Mouse (Mus musculus): ENCODE data around the gene Olfr424. TPM values are rescaled to one million over a fixed set of nuclear protein-coding genes. Genes with fewer than 3 reads are reported as not detected.

Olfr424 gene
- not detected for polyA plus RNA-seq (2017; shearing (Covaris generic))

- ATAC-seq = no peak
These were observed at the start of gene Olfr424 for GRCm38 (mm10) chr1:174131217-174131616. Gene Olfr424, plus strand, starts transcription at chr1:174131517.

GRCm38 (mm10) chr1:174084031-174084430 lies 47.3 kb upstream of the Olfr424 start, which contains the start of gene Olfr429:
Gene Olfr429, plus strand, starts transcription at chr1:174084331.
- ATAC-seq = no peak

- no peak for ATAC-seq
These were observed 34.7 kb upstream of the Olfr424 start, which contains the start of gene Olfr427 for GRCm38 (mm10) chr1:174096591-174096990. Gene Olfr427, plus strand, starts transcription at chr1:174096891.

GRCm38 (mm10) chr1:174103735-174104134 lies 27.6 kb upstream of the Olfr424 start:
- ATAC-seq = no peak

GRCm38 (mm10) chr1:174121062-174121461 lies 10.3 kb upstream of the Olfr424 start, which contains the start of gene Olfr231:
Gene Olfr231, minus strand, starts transcription at chr1:174121162.
- ATAC-seq = no peak

GRCm38 (mm10) chr1:174131999-174132398 lies 682 bp downstream of the Olfr424 start:
- ATAC-seq = no peak

GRCm38 (mm10) chr1:174141384-174141783 lies 10.1 kb downstream of the Olfr424 start:
- no peak for ATAC-seq

GRCm38 (mm10) chr1:174146696-174147095 lies 15.4 kb downstream of the Olfr424 start:
- no peak for ATAC-seq

GRCm38 (mm10) chr1:174149289-174149688 lies 18.0 kb downstream of the Olfr424 start:
- ATAC-seq = no peak

- no peak for ATAC-seq
These were observed 24.0 kb downstream of the Olfr424 start, which contains the start of gene Olfr420 for GRCm38 (mm10) chr1:174155333-174155732. Gene Olfr420, plus strand, starts transcription at chr1:174155633.

- no peak for ATAC-seq
These were observed 26.3 kb downstream of the Olfr424 start for GRCm38 (mm10) chr1:174157622-174158021.

- no peak for ATAC-seq
These were observed 27.2 kb downstream of the Olfr424 start for GRCm38 (mm10) chr1:174158512-174158911.

- ATAC-seq = no peak
These were observed 27.8 kb downstream of the Olfr424 start for GRCm38 (mm10) chr1:174159095-174159494.

- no peak for ATAC-seq
These were observed 37.7 kb downstream of the Olfr424 start for GRCm38 (mm10) chr1:174169024-174169423.

GRCm38 (mm10) chr1:174170706-174171501 lies 39.6 kb downstream of the Olfr424 start:
- no peak for ATAC-seq

- no peak for ATAC-seq
These were observed 40.2 kb downstream of the Olfr424 start for GRCm38 (mm10) chr1:174171537-174171936.

- no peak for ATAC-seq
These were observed 41.3 kb downstream of the Olfr424 start, which contains the start of gene Spta1 for GRCm38 (mm10) chr1:174172605-174173004. Gene Spta1, plus strand, starts transcription at chr1:174172776.

Other genes with a start within 250 kb of the Olfr424 start
- gene Ifi211, start 218.5 kb upstream of the Olfr424 start, polyA plus RNA-seq (2017; shearing (Covaris generic)) = 1 to 10 TPM; 1.2 to 1.5 TPM
- 100 to 1,000 TPM; 417 to 550 TPM for gene Mndal, start 189.0 kb upstream of the Olfr424 start, polyA plus RNA-seq (2017; shearing (Covaris generic))
- 100 to 1,000 TPM; 265 to 384 TPM for gene Ifi203, start 188.8 kb upstream of the Olfr424 start, polyA plus RNA-seq (2017; shearing (Covaris generic))
- gene Ifi202b, start 148.8 kb upstream of the Olfr424 start, polyA plus RNA-seq (2017; shearing (Covaris generic)) = not detected
- under 1 TPM in 1 of 2 experiments, not detected in 1; 0.61 TPM for gene Ifi205, start 99.7 kb upstream of the Olfr424 start, polyA plus RNA-seq (2017; shearing (Covaris generic))
- not detected for gene Olfr433, start 90.8 kb upstream of the Olfr424 start, polyA plus RNA-seq (2017; shearing (Covaris generic))
- not detected for gene Olfr432, start 82.3 kb upstream of the Olfr424 start, polyA plus RNA-seq (2017; shearing (Covaris generic))
- gene Olfr430, start 64.9 kb upstream of the Olfr424 start, polyA plus RNA-seq (2017; shearing (Covaris generic)) = not detected
- gene Olfr429, start 47.2 kb upstream of the Olfr424 start, polyA plus RNA-seq (2017; shearing (Covaris generic)) = not detected
- gene Olfr427, start 34.6 kb upstream of the Olfr424 start, polyA plus RNA-seq (2017; shearing (Covaris generic)) = not detected
- gene Olfr231, start 10.4 kb upstream of the Olfr424 start, polyA plus RNA-seq (2017; shearing (Covaris generic)) = not detected
- not detected for gene Olfr420, start 24.1 kb downstream of the Olfr424 start, polyA plus RNA-seq (2017; shearing (Covaris generic))
- gene Spta1, start 41.3 kb downstream of the Olfr424 start, polyA plus RNA-seq (2017; shearing (Covaris generic)) = under 1 TPM in 1 of 2 experiments, not detected in 1; 0.06 TPM
- gene Olfr419, start 120.5 kb downstream of the Olfr424 start, polyA plus RNA-seq (2017; shearing (Covaris generic)) = not detected
- not detected for gene Mptx1, start 199.0 kb downstream of the Olfr424 start, polyA plus RNA-seq (2017; shearing (Covaris generic))
- gene Olfr417, start 233.6 kb downstream of the Olfr424 start, polyA plus RNA-seq (2017; shearing (Covaris generic)) = not detected